Mouse (Mus musculus) spleen, adult 2 months (tissue): ENCODE measurements around the gene Hsd17b11. TPM values are rescaled to one million over a fixed set of nuclear protein-coding genes. Genes with fewer than 3 reads are reported as not detected.

ENCODE experiments used
- DNase-seq, 2 experiments: peaks; one replicate each; pipeline versions ENCODE4 v3.0.0 to v3.0.0-alpha.2; 2012 to 2021; ENCODE audit warnings: low spot score in 2 of 2, low read depth in 1 of 2
- H3K27ac ChIP-seq: fragments of 200-500 bp; 2 replicates; pipeline ENCODE4 v1.5.1; 2012; ENCODE audit warnings: low read length, inconsistent platforms; ENCODE audit not compliant: insufficient read depth
- H3K27me3 ChIP-seq: fragments of 200-500 bp; 2 replicates; pipeline ENCODE4 v1.6.1; 2012; ENCODE audit warnings: mild to moderate bottlenecking, moderate library complexity, low read length, inconsistent platforms; ENCODE audit not compliant: control insufficient read depth, insufficient read depth
- H3K36me3 ChIP-seq: fragments of 200-500 bp; 2 replicates; pipeline ENCODE4 v1.6.1; 2012; ENCODE audit warnings: mild to moderate bottlenecking, low read length, inconsistent platforms; ENCODE audit not compliant: control insufficient read depth, insufficient read depth
- H3K4me1 ChIP-seq: fragments of 200-500 bp; 2 replicates; pipeline ENCODE4 v1.6.1; 2011; ENCODE audit warnings: inconsistent platforms; ENCODE audit not compliant: control insufficient read depth, insufficient read depth, insufficient read length
- H3K4me3 ChIP-seq: fragments of 200-500 bp; 2 replicates; pipeline ENCODE4 v1.5.1; 2011; ENCODE audit warnings: mild to moderate bottlenecking, inconsistent platforms; ENCODE audit not compliant: insufficient read depth, insufficient read length; ENCODE audit errors: extremely low read depth
- CTCF ChIP-seq: fragments of 200-500 bp; IDR thresholded peaks from 2 replicates; pipeline ENCODE4 v1.5.1; 2011; ENCODE audit warnings: mild to moderate bottlenecking, inconsistent platforms; ENCODE audit not compliant: insufficient read depth, insufficient read length, insufficient replicate concordance; ENCODE audit errors: extremely low read depth
- POLR2A ChIP-seq: fragments of 200-500 bp; IDR thresholded peaks from 2 replicates; pipeline ENCODE4 v1.6.1; 2011; ENCODE audit warnings: low read depth, low read length, inconsistent platforms
- WGBS: fragments of 180-500 bp; shearing (Covaris S2); methylation state at CpG from one replicate; pipeline ENCODE4 v1.1.7; 2018; 5-methylcytosine and 5-hydroxymethylcytosine counted together
- polyA plus RNA-seq: library from polyadenylated mRNA; depleted of rRNA; stranded (reverse); fragments of >200 nt; gene quantifications from 2 replicates; pipeline ENCODE4 v1.2.3, GENCODE M21; 2012

The Hsd17b11 gene
- polyA plus RNA-seq, 1 experiment: 12.2 TPM

DNA sequence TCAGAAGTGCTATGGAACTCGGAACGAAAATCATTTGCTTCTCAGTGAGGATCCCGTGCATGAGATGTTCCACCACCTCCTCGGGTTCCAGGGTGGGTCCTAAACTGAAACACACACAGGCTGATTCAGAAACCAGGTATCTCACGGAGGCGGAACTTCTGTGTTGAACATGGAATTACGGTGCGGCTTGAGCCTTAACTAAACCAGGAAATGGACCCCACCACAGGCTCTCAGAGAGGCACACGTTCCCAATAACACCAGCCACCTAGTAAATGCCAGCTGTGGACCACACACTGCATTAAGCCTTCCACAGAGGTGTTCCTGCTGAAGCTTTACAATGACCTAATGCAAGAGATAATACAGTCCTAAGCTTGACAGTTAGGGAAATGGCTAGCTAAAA lies 28.9 kb downstream of the Hsd17b11 start:
- Histone ChIP-seq H3K27ac (no peak overlapping the region), H3K27me3 (no peaks in the 10 kb centered on the region), H3K36me3 (peaks cover 12% of the 10 kb centered on the region), H3K4me3 (no peak overlapping the region), H3K4me1 (no peaks in the 10 kb centered on the region)
- DNase-seq: no peak
- TF ChIP-seq CTCF (no peak), POLR2A (no peak)
- WGBS: 96% methylated on average over 9 of the region's 9 CpGs

DNA sequence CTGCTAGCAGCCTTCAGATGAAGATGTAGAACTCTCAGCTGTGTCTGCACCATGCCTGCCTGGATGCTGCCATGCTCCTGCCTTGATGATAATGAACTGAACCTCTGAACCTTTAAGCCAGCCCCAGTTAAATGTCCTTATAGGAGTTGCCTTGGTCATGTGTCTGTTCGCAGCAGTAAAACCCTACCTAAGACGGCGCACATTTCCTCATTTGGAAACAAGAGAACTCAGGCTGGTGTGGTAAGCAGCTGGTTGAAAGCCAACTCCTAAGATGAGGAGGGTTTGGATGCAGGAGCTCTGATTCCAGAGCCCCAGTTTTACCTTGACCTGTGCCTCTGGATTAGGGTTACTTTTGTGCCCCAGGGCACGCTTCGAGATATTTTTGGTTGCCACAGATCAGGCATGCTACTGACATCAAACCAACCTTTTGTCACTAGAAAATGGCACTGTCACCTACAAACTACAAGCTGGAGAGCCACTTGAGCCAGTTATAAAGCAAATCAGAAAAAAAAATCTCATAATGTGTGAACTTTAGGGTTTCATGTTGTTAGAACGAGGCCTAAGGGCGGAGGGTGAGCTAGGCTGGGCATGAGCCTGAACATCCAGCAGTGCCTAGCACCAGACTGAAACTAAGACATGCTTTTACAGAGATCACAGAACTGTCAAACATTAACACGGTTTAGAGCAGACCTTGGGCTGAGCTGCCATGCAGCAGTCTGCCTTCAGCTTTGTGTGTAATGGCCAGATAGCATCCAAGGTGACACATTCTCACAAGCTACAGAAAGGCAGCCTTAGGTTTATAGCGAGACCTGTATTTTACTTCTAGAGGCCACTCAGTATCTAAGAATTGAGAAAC lies 40.8 kb downstream of the Hsd17b11 start:
- H3K36me3 ChIP-seq: no peaks in the 10 kb centered on the region
- H3K4me1 ChIP-seq: peaks cover 3% of the 10 kb centered on the region; the same call in 1 of the 2 replicates
- WGBS: 87% methylated on average over 9 of the region's 9 CpGs
- H3K27ac ChIP-seq: no peak overlapping the region
- DNase-seq: no peak
- H3K27me3 ChIP-seq: no peaks in the 10 kb centered on the region
- TF ChIP-seq CTCF: no peak
- TF ChIP-seq POLR2A: no peak
- no peak overlapping the region for H3K4me3 ChIP-seq

DNA sequence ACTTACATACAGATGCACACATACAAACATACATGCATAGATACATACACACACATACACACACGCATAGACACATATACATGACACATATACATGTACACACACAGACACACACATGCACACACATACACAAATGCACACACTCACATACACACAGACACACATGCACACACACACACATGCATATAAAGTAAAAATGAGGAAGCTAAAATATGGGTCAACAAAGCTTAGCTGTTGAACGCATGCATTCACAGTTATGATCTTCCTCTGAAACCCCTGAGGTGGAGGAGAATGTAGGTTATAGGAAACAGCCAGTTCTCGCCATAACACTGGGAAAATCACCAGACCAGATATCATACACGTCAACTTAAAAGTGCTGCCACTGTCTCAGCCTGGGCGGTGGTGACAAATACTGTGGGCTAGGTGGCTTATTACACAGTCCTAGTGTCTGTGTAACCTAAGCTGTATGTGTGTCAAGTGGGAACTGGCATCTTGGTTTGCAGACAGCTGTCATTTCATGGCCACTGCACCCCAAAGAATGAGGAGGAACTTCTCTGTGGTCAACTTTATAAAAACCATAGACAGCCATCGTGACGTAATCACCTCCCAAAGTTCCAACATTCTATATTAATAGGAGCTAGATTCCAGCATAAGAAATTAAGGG lies 43.7 kb downstream of the Hsd17b11 start:
- DNase-seq: no peak
- H3K27ac ChIP-seq: no peak overlapping the region
- peaks cover 3% of the 10 kb centered on the region; the same call in 1 of the 2 replicates for H3K4me1 ChIP-seq
- H3K4me3 ChIP-seq: no peak overlapping the region
- TF ChIP-seq POLR2A (no peak), CTCF (no peak)
- 32% methylated on average over 7 of the region's 7 CpGs for WGBS
- H3K27me3 ChIP-seq: no peaks in the 10 kb centered on the region
- H3K36me3 ChIP-seq: no peaks in the 10 kb centered on the region

DNA sequence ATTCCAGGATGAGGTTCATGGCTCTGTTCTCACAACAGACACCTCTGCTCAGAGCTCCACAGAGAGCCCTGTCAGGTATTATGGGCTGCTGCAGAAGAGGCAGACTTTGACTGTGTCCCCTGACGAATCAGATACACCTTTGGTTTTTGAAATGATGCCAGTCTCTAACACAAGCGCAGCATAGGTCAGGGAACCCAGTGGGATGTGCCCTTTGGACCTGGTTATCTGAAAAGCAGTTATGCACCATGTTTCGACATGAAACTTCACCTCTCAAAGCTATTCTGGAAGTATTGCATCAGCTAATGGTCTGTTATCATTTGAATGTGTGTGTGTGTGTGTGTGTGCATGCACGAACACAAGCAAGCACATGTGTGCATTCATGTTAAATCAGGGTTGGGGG lies 44.4 kb downstream of the Hsd17b11 start, which contains the start of gene Hsd17b13:
Gene Hsd17b13, minus strand, starts transcription at position 114 of the 400 bp plus-strand sequence.
- H3K27me3 ChIP-seq: no peaks in the 10 kb centered on the region
- DNase-seq: no peak
- WGBS: 84% methylated on average over 4 of the region's 4 CpGs
- no peaks in the 10 kb centered on the region for H3K36me3 ChIP-seq
- no peak within 1 kb of the TSS for H3K27ac ChIP-seq
- TF ChIP-seq POLR2A: no peak
- no peak for TF ChIP-seq CTCF
- peaks cover 3% of the 10 kb centered on the region; the same call in 1 of the 2 replicates for H3K4me1 ChIP-seq
- H3K4me3 ChIP-seq: no peak within 1 kb of the TSS

DNA sequence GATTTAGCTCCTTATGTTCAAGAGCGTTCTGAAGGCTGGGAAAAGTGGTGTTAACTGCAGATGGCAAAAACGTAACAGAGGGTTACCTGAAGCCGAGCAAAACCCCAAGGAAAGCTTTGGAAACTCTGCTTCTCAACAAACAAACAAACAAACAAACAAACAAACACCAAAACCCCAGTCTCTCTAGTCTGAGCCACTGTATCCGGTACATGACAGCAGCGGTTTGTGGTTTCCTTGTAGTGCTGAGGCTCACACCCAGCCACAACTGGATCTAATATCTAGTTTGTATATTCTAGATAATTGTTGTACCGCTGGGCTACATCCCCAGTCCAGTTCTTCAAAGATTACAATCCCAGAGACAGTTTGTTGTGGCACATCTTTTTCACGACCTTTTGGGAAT lies 46.0 kb downstream of the Hsd17b11 start:
- Histone ChIP-seq H3K27ac (no peak overlapping the region), H3K36me3 (no peaks in the 10 kb centered on the region), H3K27me3 (no peaks in the 10 kb centered on the region), H3K4me3 (no peak overlapping the region), H3K4me1 (peaks cover 3% of the 10 kb centered on the region; the same call in 1 of the 2 replicates)
- WGBS: 32% methylated on average over 7 of the region's 7 CpGs
- no peak for DNase-seq
- TF ChIP-seq POLR2A: no peak
- TF ChIP-seq CTCF: no peak

DNA sequence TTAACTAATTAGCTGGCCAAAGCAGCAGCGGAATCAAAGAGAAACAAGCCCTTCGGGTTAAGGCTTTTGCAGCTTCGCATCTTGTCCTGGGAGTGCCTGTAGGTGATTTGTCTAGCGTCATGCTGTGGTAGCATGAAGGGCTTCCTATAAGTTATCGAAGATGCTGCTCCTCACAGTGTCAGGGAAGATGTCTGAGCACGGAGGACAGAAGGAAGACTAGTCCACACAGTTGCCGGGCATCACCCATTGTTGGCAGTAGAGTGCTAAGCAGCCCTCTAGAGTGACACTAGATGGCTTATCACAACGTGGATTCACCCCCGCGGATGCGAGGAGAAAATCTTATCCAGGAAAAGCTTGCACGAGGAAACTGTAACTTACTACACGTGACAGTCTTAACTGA lies 48.9 kb downstream of the Hsd17b11 start:
- no peak for DNase-seq
- WGBS: 13% methylated on average over 13 of the region's 13 CpGs
- Histone ChIP-seq H3K4me1 (no peaks in the 10 kb centered on the region), H3K4me3 (peak overlapping the region; percentile 59), H3K27ac (no peak overlapping the region), H3K27me3 (no peaks in the 10 kb centered on the region), H3K36me3 (no peaks in the 10 kb centered on the region)
- no peak for TF ChIP-seq POLR2A
- no peak for TF ChIP-seq CTCF
